Mouse (Mus musculus): Measurements from ENCODE around the gene Xrcc5. TPM values are rescaled to one million over a fixed set of nuclear protein-coding genes. Genes with fewer than 3 reads are reported as not detected.

Xrcc5 gene
- polyA plus RNA-seq, 1 experiment from 2014 or later = 17.1 TPM

GRCm38 (mm10) chr1:72309744-72310424 is 2.7 kb downstream of the Xrcc5 start:
- Histone ChIP-seq H3K9me3 (ENCODE audit: control insufficient read depth, low read length) (no peaks in the 10 kb centered on the region), H3K4me3 (ENCODE audit: low read depth, low read length) (no peak overlapping the region), H3K9ac (replicated peaks; ENCODE audit: low read depth, low read length) (no peak overlapping the region), H3K27ac (ENCODE audit: low read depth, low read length) (no peak overlapping the region), H3K4me1 (ENCODE audit: control insufficient read depth, insufficient read depth, low read length) (no peaks in the 10 kb centered on the region), H3K27me3 (ENCODE audit: control insufficient read depth, insufficient read depth, low read length) (no peaks in the 10 kb centered on the region), H3K4me2 (ENCODE audit: low read depth, low read length) (no peak overlapping the region), H3K36me3 (ENCODE audit: control insufficient read depth, insufficient read depth, low read length) (no peaks in the 10 kb centered on the region)
- WGBS = 56% methylated on average over 6 of the region's 6 CpGs
- ATAC-seq (ENCODE audit: low read depth) = no peak

- Histone ChIP-seq H3K27ac (ENCODE audit: low read depth, low read length) (no peak overlapping the region), H3K9me3 (ENCODE audit: control insufficient read depth, low read length) (no peaks in the 10 kb centered on the region), H3K36me3 (ENCODE audit: control insufficient read depth, insufficient read depth, low read length) (peaks cover 4% of the 10 kb centered on the region; the same call in 1 of the 2 replicates), H3K4me3 (ENCODE audit: low read depth, low read length) (no peak overlapping the region), H3K4me1 (ENCODE audit: control insufficient read depth, insufficient read depth, low read length) (no peaks in the 10 kb centered on the region), H3K9ac (replicated peaks; ENCODE audit: low read depth, low read length) (no peak overlapping the region), H3K4me2 (ENCODE audit: low read depth, low read length) (no peak overlapping the region), H3K27me3 (ENCODE audit: control insufficient read depth, insufficient read depth, low read length) (no peaks in the 10 kb centered on the region)
- no peak for ATAC-seq (ENCODE audit: low read depth)
- 78% methylated on average over 9 of the region's 9 CpGs for WGBS
Observed at GRCm38 (mm10) chr1:72312701-72313398, 5.6 kb downstream of the Xrcc5 start.

GRCm38 (mm10) chr1:72313399-72314039 is 6.3 kb downstream of the Xrcc5 start:
- 74% methylated on average over 5 of the region's 5 CpGs for WGBS
- ATAC-seq (ENCODE audit: low read depth) = no peak
- no peak overlapping the region for H3K9ac ChIP-seq (replicated peaks; ENCODE audit: low read depth, low read length)

GRCm38 (mm10) chr1:72315447-72315846 is 8.2 kb downstream of the Xrcc5 start:
- 81% methylated on average over 4 of the region's 4 CpGs for WGBS
- H3K27me3 ChIP-seq (ENCODE audit: control insufficient read depth, insufficient read depth, low read length) = no peaks in the 10 kb centered on the region
- H3K4me3 ChIP-seq (ENCODE audit: low read depth, low read length) = no peak overlapping the region
- H3K9me3 ChIP-seq (ENCODE audit: control insufficient read depth, low read length) = no peaks in the 10 kb centered on the region
- ATAC-seq (ENCODE audit: low read depth) = no peak
- no peak overlapping the region for H3K9ac ChIP-seq (replicated peaks; ENCODE audit: low read depth, low read length)
- H3K27ac ChIP-seq (ENCODE audit: low read depth, low read length) = no peak overlapping the region
- H3K4me2 ChIP-seq (ENCODE audit: low read depth, low read length) = no peak overlapping the region
- no peaks in the 10 kb centered on the region for H3K4me1 ChIP-seq (ENCODE audit: control insufficient read depth, insufficient read depth, low read length)
- peaks cover 6% of the 10 kb centered on the region; the same call in 1 of the 2 replicates for H3K36me3 ChIP-seq (ENCODE audit: control insufficient read depth, insufficient read depth, low read length)

More at GRCm38 (mm10) chr1:72313399-72314039, 6.3 kb downstream of the Xrcc5 start:
- Histone ChIP-seq H3K9me3 (ENCODE audit: control insufficient read depth, low read length) (no peaks in the 10 kb centered on the region), H3K4me3 (ENCODE audit: low read depth, low read length) (no peak overlapping the region), H3K4me1 (ENCODE audit: control insufficient read depth, insufficient read depth, low read length) (no peaks in the 10 kb centered on the region), H3K27me3 (ENCODE audit: control insufficient read depth, insufficient read depth, low read length) (no peaks in the 10 kb centered on the region), H3K36me3 (ENCODE audit: control insufficient read depth, insufficient read depth, low read length) (peaks cover 4% of the 10 kb centered on the region; the same call in 1 of the 2 replicates), H3K4me2 (ENCODE audit: low read depth, low read length) (no peak overlapping the region), H3K27ac (ENCODE audit: low read depth, low read length) (no peak overlapping the region)

- H3K9ac ChIP-seq (replicated peaks; ENCODE audit: low read depth, low read length) = no peak overlapping the region
- 77% methylated on average over 8 of the region's 8 CpGs for whole genome bisulfite sequencing
- H3K27ac ChIP-seq (ENCODE audit: low read depth, low read length) = no peak overlapping the region
- no peaks in the 10 kb centered on the region for H3K4me1 ChIP-seq (ENCODE audit: control insufficient read depth, insufficient read depth, low read length)
- ATAC-seq (ENCODE audit: low read depth) = peak; percentile 41; the same call in 1 of the 2 replicates
- H3K36me3 ChIP-seq (ENCODE audit: control insufficient read depth, insufficient read depth, low read length) = peaks cover 9% of the 10 kb centered on the region; the same call in 1 of the 2 replicates
- H3K4me2 ChIP-seq (ENCODE audit: low read depth, low read length) = no peak overlapping the region
- H3K27me3 ChIP-seq (ENCODE audit: control insufficient read depth, insufficient read depth, low read length) = no peaks in the 10 kb centered on the region
- H3K4me3 ChIP-seq (ENCODE audit: low read depth, low read length) = no peak overlapping the region
- H3K9me3 ChIP-seq (ENCODE audit: control insufficient read depth, low read length) = no peaks in the 10 kb centered on the region
Observed at GRCm38 (mm10) chr1:72316409-72316808, 9.2 kb downstream of the Xrcc5 start.

GRCm38 (mm10) chr1:72316901-72317300 is 9.7 kb downstream of the Xrcc5 start:
- H3K9me3 ChIP-seq (ENCODE audit: control insufficient read depth, low read length) = no peaks in the 10 kb centered on the region
- H3K4me2 ChIP-seq (ENCODE audit: low read depth, low read length) = no peak overlapping the region
- no peaks in the 10 kb centered on the region for H3K4me1 ChIP-seq (ENCODE audit: control insufficient read depth, insufficient read depth, low read length)
- H3K36me3 ChIP-seq (ENCODE audit: control insufficient read depth, insufficient read depth, low read length) = peaks cover 9% of the 10 kb centered on the region; the same call in 1 of the 2 replicates
- no peak overlapping the region for H3K4me3 ChIP-seq (ENCODE audit: low read depth, low read length)
- H3K27me3 ChIP-seq (ENCODE audit: control insufficient read depth, insufficient read depth, low read length) = no peaks in the 10 kb centered on the region
- H3K27ac ChIP-seq (ENCODE audit: low read depth, low read length) = no peak overlapping the region
- no peak for ATAC-seq (ENCODE audit: low read depth)
- no peak overlapping the region for H3K9ac ChIP-seq (replicated peaks; ENCODE audit: low read depth, low read length)
- 74% methylated on average over 7 of the region's 7 CpGs for WGBS

- no peaks in the 10 kb centered on the region for H3K4me1 ChIP-seq (ENCODE audit: control insufficient read depth, insufficient read depth, low read length)
- peaks cover 13% of the 10 kb centered on the region; the same call in 1 of the 2 replicates for H3K36me3 ChIP-seq (ENCODE audit: control insufficient read depth, insufficient read depth, low read length)
- no peak overlapping the region for H3K9ac ChIP-seq (replicated peaks; ENCODE audit: low read depth, low read length)
- H3K9me3 ChIP-seq (ENCODE audit: control insufficient read depth, low read length) = no peaks in the 10 kb centered on the region
- H3K4me3 ChIP-seq (ENCODE audit: low read depth, low read length) = no peak overlapping the region
- ATAC-seq (ENCODE audit: low read depth) = no peak
- no peaks in the 10 kb centered on the region for H3K27me3 ChIP-seq (ENCODE audit: control insufficient read depth, insufficient read depth, low read length)
- no peak overlapping the region for H3K27ac ChIP-seq (ENCODE audit: low read depth, low read length)
- no peak overlapping the region for H3K4me2 ChIP-seq (ENCODE audit: low read depth, low read length)
- WGBS = 96% methylated on average over 5 of the region's 5 CpGs
Observed at GRCm38 (mm10) chr1:72320759-72321158, 13.5 kb downstream of the Xrcc5 start.

GRCm38 (mm10) chr1:72323248-72323647 is 16.0 kb downstream of the Xrcc5 start:
- no peaks in the 10 kb centered on the region for H3K27me3 ChIP-seq (ENCODE audit: control insufficient read depth, insufficient read depth, low read length)
- H3K4me3 ChIP-seq (ENCODE audit: low read depth, low read length) = no peak overlapping the region
- H3K36me3 ChIP-seq (ENCODE audit: control insufficient read depth, insufficient read depth, low read length) = peaks cover 13% of the 10 kb centered on the region; the same call in 1 of the 2 replicates
- H3K4me2 ChIP-seq (ENCODE audit: low read depth, low read length) = no peak overlapping the region
- WGBS = 97% methylated on average over 4 of the region's 4 CpGs
- no peaks in the 10 kb centered on the region for H3K9me3 ChIP-seq (ENCODE audit: control insufficient read depth, low read length)
- H3K9ac ChIP-seq (replicated peaks; ENCODE audit: low read depth, low read length) = no peak overlapping the region
- ATAC-seq (ENCODE audit: low read depth) = no peak
- no peak overlapping the region for H3K27ac ChIP-seq (ENCODE audit: low read depth, low read length)
- H3K4me1 ChIP-seq (ENCODE audit: control insufficient read depth, insufficient read depth, low read length) = no peaks in the 10 kb centered on the region

Data from neural tube, embryonic 14.5 days (tissue).